Mouse (Mus musculus) myocyte (in vitro differentiated cells): ENCODE data around the gene AI464131. TPM values are rescaled to one million over a fixed set of nuclear protein-coding genes. Genes with fewer than 3 reads are reported as not detected.
A peak's percentile ranks its signal among the peaks of the same experiment; 100 is the strongest.
"Not testable (repeated sequence)": the region's sequence is repeated elsewhere in the genome, so short reads cannot be mapped to it uniquely, and the experiment has no call there.

Source experiments
- H3K27me3 ChIP-seq: one replicate; pipeline ENCODE4 v1.6.1; 2011; ENCODE audit not compliant: control insufficient read depth, insufficient read depth, insufficient read length
- H3K36me3 ChIP-seq: one replicate; pipeline ENCODE4 v1.6.1; 2011; ENCODE audit not compliant: control insufficient read depth, insufficient read depth
- H3K4me2 ChIP-seq: one replicate; pipeline ENCODE4 v1.6.1; 2011; ENCODE audit warnings: low read depth, control low read depth
- H3K4me3 ChIP-seq: one replicate; pipeline ENCODE4 v1.5.1; 2011; ENCODE audit warnings: mild to moderate bottlenecking, control low read depth, moderate library complexity
- H3K79me2 ChIP-seq: one replicate; pipeline ENCODE4 v1.6.1; 2011; ENCODE audit not compliant: control insufficient read depth, insufficient read depth
- H3ac ChIP-seq: one replicate; pipeline ENCODE4 v1.6.1; 2011; ENCODE audit not compliant: control insufficient read depth, insufficient read length
- CEBPB ChIP-seq: IDR thresholded peaks from 2 replicates; pipeline ENCODE4 v1.6.1; 2011; ENCODE audit warnings: mild to moderate bottlenecking, moderate library complexity; ENCODE audit not compliant: poor library complexity, insufficient read depth, severe bottlenecking
- E2F4 ChIP-seq: IDR thresholded peaks from one replicate; pipeline ENCODE4 v1.6.1; 2011; ENCODE audit warnings: mild to moderate bottlenecking, control low read depth, moderate library complexity; ENCODE audit not compliant: insufficient read depth
- MAX ChIP-seq: IDR thresholded peaks from one replicate; pipeline ENCODE4 v1.6.1; 2011; ENCODE audit warnings: low read depth, mild to moderate bottlenecking, control low read depth
- MYOD1 ChIP-seq, 3 experiments: IDR thresholded peaks; one replicate each; pipeline ENCODE4 v1.6.1; 2011; ENCODE audit warnings: control low read depth in 2 of 3, low read depth in 2 of 3, mild to moderate bottlenecking in 2 of 3, moderate library complexity in 1 of 3; ENCODE audit not compliant: insufficient read length in 2 of 3, control insufficient read depth in 1 of 3
- MYOG ChIP-seq, 3 experiments: IDR thresholded peaks; one replicate each; pipeline ENCODE4 v1.6.1; 2011; ENCODE audit warnings: control low read depth in 2 of 3, low read depth in 2 of 3, mild to moderate bottlenecking in 2 of 3; ENCODE audit not compliant: insufficient read length in 2 of 3, control insufficient read depth in 1 of 3, insufficient read depth in 1 of 3
- POLR2A ChIP-seq: IDR thresholded peaks from one replicate; pipeline ENCODE4 v1.6.1; 2011; ENCODE audit warnings: low read depth, mild to moderate bottlenecking, control low read depth, moderate library complexity; ENCODE audit not compliant: insufficient read length
- POLR2AphosphoS2 ChIP-seq: IDR thresholded peaks from one replicate; pipeline ENCODE4 v1.6.1; 2011; ENCODE audit warnings: low read depth, control low read depth; ENCODE audit not compliant: insufficient read length
- REST ChIP-seq: IDR thresholded peaks from one replicate; pipeline ENCODE4 v1.6.1; 2011; ENCODE audit warnings: mild to moderate bottlenecking, control low read depth, moderate library complexity; ENCODE audit not compliant: insufficient read depth, insufficient read length
- SRF ChIP-seq: IDR thresholded peaks from one replicate; pipeline ENCODE4 v1.6.1; 2011; ENCODE audit warnings: low read depth; ENCODE audit not compliant: control insufficient read depth, insufficient read length
- TCF12 ChIP-seq: IDR thresholded peaks from one replicate; pipeline ENCODE4 v1.6.1; 2011; ENCODE audit warnings: mild to moderate bottlenecking, control low read depth; ENCODE audit not compliant: poor library complexity, insufficient read depth, severe bottlenecking
- TCF3 ChIP-seq: IDR thresholded peaks from one replicate; pipeline ENCODE4 v1.6.1; 2011; ENCODE audit warnings: low read depth, control low read depth; ENCODE audit not compliant: insufficient read length
- USF1 ChIP-seq: IDR thresholded peaks from one replicate; pipeline ENCODE4 v1.6.1; 2011; ENCODE audit warnings: low read depth, mild to moderate bottlenecking, control low read depth, moderate library complexity
- polyA plus RNA-seq: library from polyadenylated mRNA; unstranded; fragments of >200 nt; fragmentation: generic; extraction: Trizol; gene quantifications from one replicate; pipeline ENCODE4 v1.2.1, GENCODE M21; 2012; ENCODE audit warnings: missing spikeins

AI464131 gene
- polyA plus RNA-seq, 1 experiment: 33.9 TPM

- Histone ChIP-seq H3K36me3 (peaks cover 4% of the 10 kb centered on the region), H3K4me2 (no peak overlapping the region), H3K79me2 (peaks cover 9% of the 10 kb centered on the region), H3ac (no peak overlapping the region), H3K4me3 (no peak overlapping the region), H3K27me3 (no peaks in the 10 kb centered on the region)
- no peak for TF ChIP-seq MYOG (IDR thresholded peaks at IDR 0.05; ENCODE audit: control insufficient read depth in 1 of 3, insufficient read depth in 1 of 3, insufficient read length in 2 of 3, low read depth in 2 of 3)
- TF ChIP-seq MAX: no peak
- TF ChIP-seq MYOD1 (IDR thresholded peaks at IDR 0.05; ENCODE audit: control insufficient read depth in 1 of 3, insufficient read length in 2 of 3, low read depth in 2 of 3): no peak
- no peak for TF ChIP-seq POLR2AphosphoS2
- no peak for TF ChIP-seq USF1
- TF ChIP-seq TCF3: no peak
- TF ChIP-seq TCF12: no peak
- TF ChIP-seq POLR2A: no peak
- TF ChIP-seq E2F4: no peak
- TF ChIP-seq REST: no peak
- no peak for TF ChIP-seq SRF
Observed at GRCm38 (mm10) chr4:41468396-41469080, 34.3 kb downstream of the AI464131 start.

GRCm38 (mm10) chr4:41465287-41465665 is 37.6 kb downstream of the AI464131 start:
- H3K4me3 ChIP-seq: peak overlapping the region; percentile 74
- H3K79me2 ChIP-seq: peaks cover 32% of the 10 kb centered on the region
- H3K27me3 ChIP-seq: no peaks in the 10 kb centered on the region
- peaks cover 2% of the 10 kb centered on the region for H3K36me3 ChIP-seq
- TF ChIP-seq REST: no peak
- TF ChIP-seq MYOG (IDR thresholded peaks at IDR 0.05; ENCODE audit: control insufficient read depth in 1 of 3, insufficient read depth in 1 of 3, insufficient read length in 2 of 3, low read depth in 2 of 3): no peak
- no peak for TF ChIP-seq TCF12
- TF ChIP-seq TCF3: no peak
- peak overlapping the region; percentile 88 for H3K4me2 ChIP-seq
- peak overlapping the region; percentile 64 for H3ac ChIP-seq

GRCm38 (mm10) chr4:41464345-41465286 is 38.3 kb downstream of the AI464131 start, which contains the start of the genes Kif24 and Nudt2:
Gene Kif24 (minus strand): TSS chr4:41464887.
Gene Nudt2 (plus strand): TSS chr4:41465151.
- Histone ChIP-seq H3K36me3 (no peaks in the 10 kb centered on the region), H3K27me3 (no peaks in the 10 kb centered on the region), H3K4me3 (peak within 1 kb of the TSS; percentile 74), H3ac (peak within 1 kb of the TSS; percentile 64), H3K4me2 (peak within 1 kb of the TSS; percentile 88), H3K79me2 (peaks cover 32% of the 10 kb centered on the region)
- TF ChIP-seq SRF (no peak), MAX (no peak), POLR2A (peak; percentile 90), CEBPB (no peak), POLR2AphosphoS2 (peak; percentile 89), TCF3 (no peak), E2F4 (peak; percentile 91), TCF12 (no peak), MYOD1 (IDR thresholded peaks at IDR 0.05; ENCODE audit: control insufficient read depth in 1 of 3, insufficient read length in 2 of 3, low read depth in 2 of 3) (no peak), MYOG (IDR thresholded peaks at IDR 0.05; ENCODE audit: control insufficient read depth in 1 of 3, insufficient read depth in 1 of 3, insufficient read length in 2 of 3, low read depth in 2 of 3) (no peak), USF1 (no peak), REST (no peak)

DNA sequence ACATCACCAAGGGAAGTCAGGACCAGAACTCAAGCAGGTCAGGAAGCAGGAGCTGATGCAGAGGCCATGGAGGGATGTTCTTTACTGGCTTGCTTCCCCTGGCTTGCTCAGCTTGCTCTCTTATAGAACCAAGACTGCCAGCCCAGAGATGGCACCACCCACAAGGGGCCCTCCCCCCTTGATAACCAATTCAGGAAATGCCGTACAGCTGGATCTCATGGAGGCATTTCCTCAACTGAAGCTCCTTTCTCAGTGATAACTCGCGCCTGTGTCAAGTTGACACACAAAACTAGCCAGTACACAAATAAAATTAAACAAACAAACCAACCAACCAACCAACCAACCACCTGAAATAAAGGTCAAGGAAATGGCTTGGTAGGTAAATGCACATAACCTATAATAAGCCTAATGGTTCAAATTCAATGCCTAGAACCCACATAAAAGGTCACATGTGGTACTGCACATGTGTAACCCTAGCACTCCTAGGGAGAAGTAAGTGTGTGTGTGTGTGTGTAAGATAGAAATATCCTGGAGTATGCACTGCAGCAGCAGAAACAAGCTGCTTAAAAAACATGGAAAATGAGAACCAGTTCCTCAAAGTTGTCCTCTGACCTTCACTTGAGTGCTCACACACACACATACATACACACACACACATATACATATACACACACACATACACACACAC is 39.7 kb downstream of the AI464131 start:
- Histone ChIP-seq H3K4me3 (peak overlapping the region; percentile 74), H3K4me2 (peak overlapping the region; percentile 88), H3K79me2 (peaks cover 32% of the 10 kb centered on the region)
- not testable (repeated sequence) for H3ac ChIP-seq, H3K27me3 ChIP-seq, H3K36me3 ChIP-seq
